Mouse (Mus musculus): ENCODE results near the gene Tor2a. TPM values are rescaled to one million over a fixed set of nuclear protein-coding genes. Genes with fewer than 3 reads are reported as not detected.
A peak's percentile ranks its signal among the peaks of the same experiment; 100 is the strongest.

Tor2a gene
- polyA plus RNA-seq, 1 experiment from 2014 or later = 74.9 TPM

- no peaks in the 10 kb centered on the region for H3K36me3 ChIP-seq (ENCODE audit: insufficient read depth, low read length)
- H3K4me1 ChIP-seq (replicated peaks; ENCODE audit: insufficient read depth, low read length) = no peaks in the 10 kb centered on the region
- H3K27me3 ChIP-seq (ENCODE audit: insufficient read depth, low read length) = no peaks in the 10 kb centered on the region
- TF ChIP-seq CTCF (IDR thresholded peaks at IDR 0.05; ENCODE audit: low read depth) = peak; percentile 70
- H3K4me3 ChIP-seq (replicated peaks; ENCODE audit: low read depth, low read length) = no peak overlapping the region
- WGBS = 50% methylated on average over 6 of the region's 6 CpGs
- no peak overlapping the region for H3K4me2 ChIP-seq (ENCODE audit: low read length)
- H3K27ac ChIP-seq = no peak overlapping the region
- ATAC-seq (replicated peaks; ENCODE audit: low FRiP score, low read depth) (no peak), DNase-seq (ENCODE audit: low spot score) (peak; percentile 53)
- no peak overlapping the region for H3K9ac ChIP-seq (ENCODE audit: low read depth, low read length)
- H3K9me3 ChIP-seq (replicated peaks; ENCODE audit: low read length) = no peaks in the 10 kb centered on the region
Measured at GRCm38 (mm10) chr2:32787176-32787575, 30.1 kb downstream of the Tor2a start.

GRCm38 (mm10) chr2:32788581-32788980, 31.5 kb downstream of the Tor2a start:
- Histone ChIP-seq H3K36me3 (ENCODE audit: insufficient read depth, low read length) (no peaks in the 10 kb centered on the region), H3K27me3 (ENCODE audit: insufficient read depth, low read length) (no peaks in the 10 kb centered on the region), H3K27ac (no peak overlapping the region), H3K9me3 (replicated peaks; ENCODE audit: low read length) (no peaks in the 10 kb centered on the region), H3K4me2 (ENCODE audit: low read length) (no peak overlapping the region), H3K9ac (ENCODE audit: low read depth, low read length) (no peak overlapping the region), H3K4me1 (replicated peaks; ENCODE audit: insufficient read depth, low read length) (no peaks in the 10 kb centered on the region), H3K4me3 (replicated peaks; ENCODE audit: low read depth, low read length) (no peak overlapping the region)
- 56% methylated on average over 2 of the region's 2 CpGs for WGBS
- no peak for ATAC-seq (replicated peaks; ENCODE audit: low FRiP score, low read depth)
- no peak for DNase-seq (ENCODE audit: low spot score)
- TF ChIP-seq CTCF (IDR thresholded peaks at IDR 0.05; ENCODE audit: low read depth) = no peak

GRCm38 (mm10) chr2:32791297-32791696, 34.3 kb downstream of the Tor2a start:
- DNase-seq (ENCODE audit: low spot score) = no peak
- no peak overlapping the region for H3K4me3 ChIP-seq (replicated peaks; ENCODE audit: low read depth, low read length)
- H3K27me3 ChIP-seq (ENCODE audit: insufficient read depth, low read length) = no peaks in the 10 kb centered on the region
- H3K27ac ChIP-seq = no peak overlapping the region
- no peak overlapping the region for H3K9ac ChIP-seq (ENCODE audit: low read depth, low read length)
- no peak overlapping the region for H3K4me2 ChIP-seq (ENCODE audit: low read length)
- no peaks in the 10 kb centered on the region for H3K36me3 ChIP-seq (ENCODE audit: insufficient read depth, low read length)
- no peak for ATAC-seq (replicated peaks; ENCODE audit: low FRiP score, low read depth)
- H3K9me3 ChIP-seq (replicated peaks; ENCODE audit: low read length) = no peaks in the 10 kb centered on the region
- H3K4me1 ChIP-seq (replicated peaks; ENCODE audit: insufficient read depth, low read length) = no peaks in the 10 kb centered on the region
- 76% methylated on average over 6 of the region's 6 CpGs for WGBS
- no peak for TF ChIP-seq CTCF (IDR thresholded peaks at IDR 0.05; ENCODE audit: low read depth)

- no peak overlapping the region for H3K4me2 ChIP-seq (ENCODE audit: low read length)
- TF ChIP-seq CTCF (IDR thresholded peaks at IDR 0.05; ENCODE audit: low read depth) = no peak
- WGBS = 85% methylated on average over 13 of the region's 13 CpGs
- ATAC-seq (replicated peaks; ENCODE audit: low FRiP score, low read depth) = no peak
- H3K4me1 ChIP-seq (replicated peaks; ENCODE audit: insufficient read depth, low read length) = no peaks in the 10 kb centered on the region
- no peak overlapping the region for H3K4me3 ChIP-seq (replicated peaks; ENCODE audit: low read depth, low read length)
- no peak overlapping the region for H3K9ac ChIP-seq (ENCODE audit: low read depth, low read length)
- H3K36me3 ChIP-seq (ENCODE audit: insufficient read depth, low read length) = 0 out of 2 replicates have a peak, but pooled peaks cover 14% of the 10 kb centered on the region
- no peak overlapping the region for H3K27ac ChIP-seq
- no peaks in the 10 kb centered on the region for H3K27me3 ChIP-seq (ENCODE audit: insufficient read depth, low read length)
- no peaks in the 10 kb centered on the region for H3K9me3 ChIP-seq (replicated peaks; ENCODE audit: low read length)
- DNase-seq (ENCODE audit: low spot score) = no peak
Measured at GRCm38 (mm10) chr2:32795748-32796418, 38.8 kb downstream of the Tor2a start.

GRCm38 (mm10) chr2:32798251-32798962, 41.4 kb downstream of the Tor2a start:
- no peak overlapping the region for H3K9ac ChIP-seq (ENCODE audit: low read depth, low read length)

GRCm38 (mm10) chr2:32808816-32809566, 52.0 kb downstream of the Tor2a start:
- no peak for TF ChIP-seq CTCF (IDR thresholded peaks at IDR 0.05; ENCODE audit: low read depth)
- DNase-seq (ENCODE audit: low spot score) (no peak), ATAC-seq (replicated peaks; ENCODE audit: low FRiP score, low read depth) (no peak)
- H3K9me3 ChIP-seq (replicated peaks; ENCODE audit: low read length) = no peaks in the 10 kb centered on the region
- H3K4me1 ChIP-seq (replicated peaks; ENCODE audit: insufficient read depth, low read length) = no peaks in the 10 kb centered on the region
- H3K9ac ChIP-seq (ENCODE audit: low read depth, low read length) = no peak overlapping the region
- no peak overlapping the region for H3K4me3 ChIP-seq (replicated peaks; ENCODE audit: low read depth, low read length)
- no peak overlapping the region for H3K4me2 ChIP-seq (ENCODE audit: low read length)
- no peak overlapping the region for H3K27ac ChIP-seq
- 89% methylated on average over 14 of the region's 14 CpGs for WGBS
- 0 out of 2 replicates have a peak, but pooled peaks cover 4% of the 10 kb centered on the region for H3K36me3 ChIP-seq (ENCODE audit: insufficient read depth, low read length)
- H3K27me3 ChIP-seq (ENCODE audit: insufficient read depth, low read length) = no peaks in the 10 kb centered on the region

More at GRCm38 (mm10) chr2:32798251-32798962, 41.4 kb downstream of the Tor2a start:
- DNase-seq (ENCODE audit: low spot score) (no peak), ATAC-seq (replicated peaks; ENCODE audit: low FRiP score, low read depth) (no peak)
- Histone ChIP-seq H3K27ac (no peak overlapping the region), H3K4me1 (replicated peaks; ENCODE audit: insufficient read depth, low read length) (no peaks in the 10 kb centered on the region), H3K36me3 (ENCODE audit: insufficient read depth, low read length) (0 out of 2 replicates have a peak, but pooled peaks cover 14% of the 10 kb centered on the region), H3K4me2 (ENCODE audit: low read length) (no peak overlapping the region), H3K9me3 (replicated peaks; ENCODE audit: low read length) (no peaks in the 10 kb centered on the region), H3K27me3 (ENCODE audit: insufficient read depth, low read length) (no peaks in the 10 kb centered on the region), H3K4me3 (replicated peaks; ENCODE audit: low read depth, low read length) (no peak overlapping the region)
- 49% methylated on average over 10 of the region's 10 CpGs for WGBS
- no peak for TF ChIP-seq CTCF (IDR thresholded peaks at IDR 0.05; ENCODE audit: low read depth)

MicroRNAs encoded within 50 kb of the gene (microRNA counts, 519-probe panel; counts per million panel counts)
- 330 counts per million, percentile 68 among the panel's probes with 10 or more counts for microRNA mmu-miR-2861

Small RNAs within 50 kb of the gene (microRNA-seq; reads per million reads assigned to microRNA genes)
- not detected for gene Mir2861
- gene Mir3960 = not detected

Other genes starting within 250 kb of the Tor2a start
- gene Fam102a, start 221.9 kb upstream of the Tor2a start, polyA plus RNA-seq (2015; fragmentation: Nextera tagmentation; extraction: Ambion mirVana) = 13.9 and 16.9 TPM in 2 replicates
- gene Dpm2, start 186.4 kb upstream of the Tor2a start, polyA plus RNA-seq (2015; fragmentation: Nextera tagmentation; extraction: Ambion mirVana) = 105 and 110 TPM in 2 replicates
- 0.42 and 0.61 TPM in 2 replicates for gene Pip5kl1, start 182.4 kb upstream of the Tor2a start, polyA plus RNA-seq (2015; fragmentation: Nextera tagmentation; extraction: Ambion mirVana)
- 0.08 TPM in 1 of 2 replicates, not detected in the other for gene 9430097D07Rik, start 181.6 kb upstream of the Tor2a start, polyA plus RNA-seq (2015; fragmentation: Nextera tagmentation; extraction: Ambion mirVana)
- gene St6galnac4, start 170.1 kb upstream of the Tor2a start, polyA plus RNA-seq (2015; fragmentation: Nextera tagmentation; extraction: Ambion mirVana) = 15.8 and 18.1 TPM in 2 replicates
- 13.7 and 15.3 TPM in 2 replicates for gene St6galnac6, start 157.5 kb upstream of the Tor2a start, polyA plus RNA-seq (2015; fragmentation: Nextera tagmentation; extraction: Ambion mirVana)
- gene Ak1, start 135.5 kb upstream of the Tor2a start, polyA plus RNA-seq (2015; fragmentation: Nextera tagmentation; extraction: Ambion mirVana) = 38.7 and 41.6 TPM in 2 replicates
- 71.6 and 76.3 TPM in 2 replicates for gene Eng, start 110.6 kb upstream of the Tor2a start, polyA plus RNA-seq (2015; fragmentation: Nextera tagmentation; extraction: Ambion mirVana)
- 36.1 and 36.2 TPM in 2 replicates for gene Fpgs, start 53.1 kb upstream of the Tor2a start, polyA plus RNA-seq (2015; fragmentation: Nextera tagmentation; extraction: Ambion mirVana)
- 87.4 and 90.6 TPM in 2 replicates for gene Cdk9, start 44.2 kb upstream of the Tor2a start, polyA plus RNA-seq (2015; fragmentation: Nextera tagmentation; extraction: Ambion mirVana)
- 31.1 and 31.3 TPM in 2 replicates for gene Sh2d3c, start 36.2 kb upstream of the Tor2a start, polyA plus RNA-seq (2015; fragmentation: Nextera tagmentation; extraction: Ambion mirVana)
- 0.11 TPM in 1 of 2 replicates, not detected in the other for gene 6330409D20Rik, start 16.2 kb upstream of the Tor2a start, polyA plus RNA-seq (2015; fragmentation: Nextera tagmentation; extraction: Ambion mirVana)
- gene Ttc16, start 18.4 kb downstream of the Tor2a start, polyA plus RNA-seq (2015; fragmentation: Nextera tagmentation; extraction: Ambion mirVana) = 0.13 and 0.18 TPM in 2 replicates
- 7.0 and 7.8 TPM in 2 replicates for gene Ptrh1, start 18.6 kb downstream of the Tor2a start, polyA plus RNA-seq (2015; fragmentation: Nextera tagmentation; extraction: Ambion mirVana)
- gene Cfap157, start 27.2 kb downstream of the Tor2a start, polyA plus RNA-seq (2015; fragmentation: Nextera tagmentation; extraction: Ambion mirVana) = 0.45 and 0.48 TPM in 2 replicates
- gene Stxbp1, start 90.0 kb downstream of the Tor2a start, polyA plus RNA-seq (2015; fragmentation: Nextera tagmentation; extraction: Ambion mirVana) = 14.3 and 14.6 TPM in 2 replicates
- 41.1 and 42.2 TPM in 2 replicates for gene Fam129b, start 118.9 kb downstream of the Tor2a start, polyA plus RNA-seq (2015; fragmentation: Nextera tagmentation; extraction: Ambion mirVana)
- gene Rpl12, start 204.3 kb downstream of the Tor2a start, polyA plus RNA-seq (2015; fragmentation: Nextera tagmentation; extraction: Ambion mirVana) = 173 and 195 TPM in 2 replicates
- gene Lrsam1, start 204.4 kb downstream of the Tor2a start, polyA plus RNA-seq (2015; fragmentation: Nextera tagmentation; extraction: Ambion mirVana) = 8.6 and 9.0 TPM in 2 replicates
- 36.8 and 37.1 TPM in 2 replicates for gene Slc2a8, start 224.8 kb downstream of the Tor2a start, polyA plus RNA-seq (2015; fragmentation: Nextera tagmentation; extraction: Ambion mirVana)

Measured in kidney, postnatal 0 days (tissue).